Mouse (Mus musculus): ENCODE data around the gene Urgcp. TPM values are rescaled to one million over a fixed set of nuclear protein-coding genes. Genes with fewer than 3 reads are reported as not detected.

Gene Urgcp
- polyA plus RNA-seq, 1 experiment from 2014 or later: 19.3 TPM

DNA sequence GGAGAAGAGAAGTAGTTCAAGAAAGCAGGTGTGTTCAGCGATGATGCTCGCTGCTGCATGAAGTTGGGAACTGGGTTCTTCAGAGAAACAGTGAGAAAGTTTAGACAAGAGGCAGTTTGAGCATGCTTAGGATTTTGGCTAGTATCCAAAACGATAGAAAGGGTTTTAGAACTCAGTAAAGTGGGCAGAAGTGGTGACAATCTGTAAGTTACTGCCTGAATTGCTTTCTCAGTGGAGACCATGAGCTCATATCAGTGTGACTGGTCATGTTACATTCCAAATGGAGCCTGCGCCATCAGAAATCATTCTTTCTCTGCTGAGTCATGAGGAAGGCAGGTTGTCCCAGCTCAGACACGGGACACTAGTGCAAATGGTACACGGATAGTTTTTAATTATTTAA, 3.8 kb upstream of the Urgcp start:
- no peak for DNase-seq (ENCODE audit: extremely low spot score, low spot score)
- peaks cover 5% of the 10 kb centered on the region for H3K4me1 ChIP-seq
- H3K9me3 ChIP-seq: no peaks in the 10 kb centered on the region
- peaks cover 18% of the 10 kb centered on the region for H3K36me3 ChIP-seq (replicated peaks)
- H3K27ac ChIP-seq: no peak overlapping the region
- no peaks in the 10 kb centered on the region for H3K27me3 ChIP-seq (ENCODE audit: poor library complexity, severe bottlenecking)
- no peak overlapping the region for H3K4me3 ChIP-seq
- whole genome bisulfite sequencing: 93% methylated on average over 6 of the region's 6 CpGs

DNA sequence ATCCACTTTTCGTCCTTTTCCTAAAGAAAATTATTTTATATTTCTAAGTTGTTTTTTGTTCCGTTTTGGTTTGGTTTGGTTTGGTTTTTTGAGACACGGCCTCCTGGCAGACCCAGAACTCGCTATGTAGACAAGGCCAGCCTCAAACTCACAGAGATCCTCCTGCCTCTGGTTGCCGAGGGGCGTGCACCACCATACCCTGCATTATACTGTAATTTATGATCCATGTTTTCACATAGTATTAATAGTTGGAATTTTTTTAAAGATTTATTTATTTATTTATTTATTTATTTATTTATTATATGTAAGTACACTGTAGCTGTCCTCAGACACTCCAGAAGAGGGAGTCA, 432 bp upstream of the Urgcp start:
- H3K4me1 ChIP-seq: peaks cover 13% of the 10 kb centered on the region
- WGBS: 22% methylated on average over 6 of the region's 6 CpGs
- peak overlapping the region; percentile 76 for H3K4me3 ChIP-seq
- H3K9me3 ChIP-seq: no peaks in the 10 kb centered on the region
- H3K27me3 ChIP-seq (ENCODE audit: poor library complexity, severe bottlenecking): no peaks in the 10 kb centered on the region
- H3K36me3 ChIP-seq (replicated peaks): peaks cover 15% of the 10 kb centered on the region
- H3K27ac ChIP-seq: peak overlapping the region; percentile 96
- no peak for DNase-seq (ENCODE audit: extremely low spot score, low spot score)

DNA sequence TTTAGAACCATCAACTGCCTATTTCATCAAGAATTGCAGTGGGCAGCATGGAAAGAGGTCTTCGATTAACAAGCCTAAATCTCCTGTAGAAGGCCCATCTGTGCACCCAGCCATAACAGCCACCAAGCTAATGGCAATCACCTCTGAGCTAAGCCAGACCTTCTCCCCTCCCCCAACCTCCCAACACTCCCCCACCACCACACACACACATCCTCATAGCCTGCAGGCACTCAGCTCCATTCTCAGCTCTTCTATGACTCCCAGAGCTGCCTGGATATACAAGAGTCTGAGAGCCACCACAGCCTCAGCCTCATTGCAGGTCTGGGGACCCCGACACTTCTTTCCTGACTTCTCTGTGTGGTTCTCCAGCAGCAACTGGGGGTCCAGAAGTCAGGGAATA, 8.4 kb downstream of the Urgcp start:
- H3K4me1 ChIP-seq: 0 out of 2 replicates have a peak, but pooled peaks cover 3% of the 10 kb centered on the region
- H3K36me3 ChIP-seq (replicated peaks): peaks cover 41% of the 10 kb centered on the region
- WGBS: 90% methylated on average over 2 of the region's 2 CpGs
- no peak overlapping the region for H3K4me3 ChIP-seq
- DNase-seq (ENCODE audit: extremely low spot score, low spot score): no peak
- H3K27ac ChIP-seq: no peak overlapping the region
- H3K9me3 ChIP-seq: peaks cover 26% of the 10 kb centered on the region
- H3K27me3 ChIP-seq (ENCODE audit: poor library complexity, severe bottlenecking): no peaks in the 10 kb centered on the region

DNA sequence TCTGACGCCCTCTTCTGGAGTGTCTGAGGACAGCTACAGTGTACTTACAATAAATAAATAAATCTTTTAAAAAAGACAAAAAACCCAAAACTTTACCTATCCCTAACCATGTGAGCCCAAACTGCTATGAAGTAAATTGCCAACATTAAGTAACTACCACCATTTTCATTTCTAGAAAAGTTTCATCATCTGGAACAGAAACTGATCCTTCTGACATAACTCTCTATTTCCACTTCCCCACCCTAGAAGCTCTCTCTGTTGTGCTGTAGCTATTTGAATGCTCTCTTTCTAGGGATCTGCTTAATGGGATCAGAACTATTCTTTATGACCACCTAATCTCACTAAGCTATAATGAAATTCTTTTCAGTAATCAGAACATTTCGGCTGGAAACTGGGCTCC, 17.2 kb downstream of the Urgcp start:
- H3K36me3 ChIP-seq (replicated peaks): peaks cover 6% of the 10 kb centered on the region
- H3K4me1 ChIP-seq: peaks cover 13% of the 10 kb centered on the region
- no peak overlapping the region for H3K27ac ChIP-seq
- peaks cover 5% of the 10 kb centered on the region; the same call in 1 of the 2 replicates for H3K9me3 ChIP-seq
- no peak overlapping the region for H3K4me3 ChIP-seq
- no peak for DNase-seq (ENCODE audit: extremely low spot score, low spot score)
- H3K27me3 ChIP-seq (ENCODE audit: poor library complexity, severe bottlenecking): peaks cover 3% of the 10 kb centered on the region; the same call in 1 of the 2 replicates
- 81% methylated on average over 2 of the region's 2 CpGs for WGBS

DNA sequence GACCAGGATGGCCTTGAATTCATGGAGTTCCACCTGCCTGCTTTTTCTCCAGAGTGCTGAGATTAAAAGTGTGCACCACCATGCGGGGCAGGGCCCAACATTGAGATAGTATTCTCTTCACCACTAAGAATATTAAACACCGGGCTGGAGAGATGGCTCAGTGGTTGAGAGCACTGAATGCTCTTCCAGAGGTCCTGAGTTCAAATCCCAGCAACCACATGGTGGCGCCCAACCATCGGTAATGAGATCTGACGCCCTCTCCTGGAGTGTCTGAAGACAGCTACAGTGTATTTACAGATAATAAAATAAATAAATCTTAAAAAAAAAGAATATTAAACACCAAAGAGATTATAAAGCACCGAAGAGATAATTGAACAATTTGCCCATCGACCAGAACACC, 20.1 kb downstream of the Urgcp start:
- Histone ChIP-seq H3K27ac (no peak overlapping the region), H3K27me3 (ENCODE audit: poor library complexity, severe bottlenecking) (peaks cover 3% of the 10 kb centered on the region; the same call in 1 of the 2 replicates), H3K9me3 (no peaks in the 10 kb centered on the region), H3K4me3 (no peak overlapping the region), H3K36me3 (replicated peaks) (no peaks in the 10 kb centered on the region), H3K4me1 (peaks cover 13% of the 10 kb centered on the region)
- no peak for DNase-seq (ENCODE audit: extremely low spot score, low spot score)
- 75% methylated on average over 7 of the region's 7 CpGs for WGBS

DNA sequence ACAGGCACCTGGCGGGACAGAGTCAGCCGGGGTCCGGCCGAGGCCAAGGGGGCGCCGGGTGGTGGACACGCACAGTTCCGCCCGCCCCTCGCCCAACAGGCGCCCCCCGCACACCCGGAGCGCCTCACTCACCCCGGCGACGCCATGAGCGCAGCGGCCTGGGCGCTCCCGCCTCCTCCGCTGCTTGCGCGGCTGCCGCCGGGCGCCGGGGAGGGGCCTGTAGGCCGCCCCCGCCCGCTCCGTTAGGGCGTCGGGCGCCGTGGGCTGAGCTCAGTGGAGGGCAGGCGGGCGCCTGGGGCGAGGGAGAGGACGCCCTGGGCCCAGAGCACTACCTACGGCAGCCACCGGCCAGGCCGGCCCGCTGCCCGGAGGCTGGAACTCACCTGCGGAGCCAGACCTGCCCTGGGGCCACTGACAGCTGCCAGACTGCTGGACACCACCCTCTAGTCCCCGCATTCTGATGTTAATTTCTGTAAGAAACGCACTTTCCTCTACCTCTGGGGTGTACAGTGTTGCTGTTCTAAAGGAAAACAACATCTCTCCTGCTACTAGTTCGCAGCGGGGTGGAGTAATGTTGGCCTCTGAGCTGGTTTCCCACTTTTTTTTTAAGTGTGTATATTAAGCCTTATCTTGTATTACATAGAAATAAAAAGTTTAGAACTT, 21.1 kb downstream of the Urgcp start:
- Histone ChIP-seq H3K4me1 (peaks cover 13% of the 10 kb centered on the region), H3K27me3 (ENCODE audit: poor library complexity, severe bottlenecking) (peaks cover 3% of the 10 kb centered on the region; the same call in 1 of the 2 replicates), H3K27ac (peak overlapping the region; percentile 90), H3K4me3 (peak overlapping the region; percentile 91), H3K9me3 (no peaks in the 10 kb centered on the region), H3K36me3 (replicated peaks) (no peaks in the 10 kb centered on the region)
- under 1% methylated on average over 50 of the region's 50 CpGs for WGBS
- DNase-seq (ENCODE audit: extremely low spot score, low spot score): peak; percentile 55

DNA sequence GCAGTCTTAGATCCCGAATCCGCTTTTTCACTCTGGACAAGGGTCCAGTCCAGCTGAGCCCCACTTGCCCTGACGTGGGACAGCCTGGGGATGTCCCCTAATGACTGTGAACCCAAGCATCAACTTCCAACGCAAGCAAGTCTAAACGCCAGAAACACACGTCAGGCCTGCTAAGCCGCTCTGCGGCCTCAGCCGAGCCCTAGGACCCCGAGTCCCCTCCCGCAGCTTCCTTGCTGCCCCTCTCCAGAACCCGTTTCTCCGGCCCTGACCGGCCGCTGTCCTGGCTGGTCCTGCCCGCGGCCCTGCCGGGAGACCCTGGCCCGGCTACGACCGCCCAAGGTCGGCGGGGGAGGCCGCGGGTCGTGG, 21.6 kb downstream of the Urgcp start:
- peak overlapping the region; percentile 91 for H3K4me3 ChIP-seq
- H3K9me3 ChIP-seq: no peaks in the 10 kb centered on the region
- 3% methylated on average over 26 of the region's 26 CpGs for WGBS
- peaks cover 3% of the 10 kb centered on the region; the same call in 1 of the 2 replicates for H3K27me3 ChIP-seq (ENCODE audit: poor library complexity, severe bottlenecking)
- H3K4me1 ChIP-seq: peaks cover 13% of the 10 kb centered on the region
- no peaks in the 10 kb centered on the region for H3K36me3 ChIP-seq (replicated peaks)
- H3K27ac ChIP-seq: peak overlapping the region; percentile 90
- peak; percentile 49 for DNase-seq (ENCODE audit: extremely low spot score, low spot score)

DNA sequence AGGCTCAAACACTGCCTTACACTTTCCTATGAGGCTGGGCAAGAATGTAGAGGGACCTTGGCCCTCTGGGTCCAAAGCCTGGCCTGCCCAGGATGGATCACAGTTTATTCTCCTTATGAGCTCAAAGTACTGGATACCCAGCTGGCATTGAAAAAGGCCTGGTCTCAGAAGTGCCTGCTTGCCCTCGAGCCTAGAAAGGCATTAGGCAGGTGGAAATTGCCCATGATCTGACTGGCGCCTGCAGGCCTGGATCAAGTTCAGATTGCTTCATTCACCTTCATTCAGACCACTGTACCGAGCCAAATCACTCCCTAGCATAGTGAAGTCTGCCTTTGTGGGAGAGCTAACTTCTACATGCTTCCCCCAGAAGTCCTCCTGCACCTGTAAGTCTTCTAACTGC, 22.3 kb downstream of the Urgcp start:
- peaks cover 3% of the 10 kb centered on the region; the same call in 1 of the 2 replicates for H3K27me3 ChIP-seq (ENCODE audit: poor library complexity, severe bottlenecking)

DNA sequence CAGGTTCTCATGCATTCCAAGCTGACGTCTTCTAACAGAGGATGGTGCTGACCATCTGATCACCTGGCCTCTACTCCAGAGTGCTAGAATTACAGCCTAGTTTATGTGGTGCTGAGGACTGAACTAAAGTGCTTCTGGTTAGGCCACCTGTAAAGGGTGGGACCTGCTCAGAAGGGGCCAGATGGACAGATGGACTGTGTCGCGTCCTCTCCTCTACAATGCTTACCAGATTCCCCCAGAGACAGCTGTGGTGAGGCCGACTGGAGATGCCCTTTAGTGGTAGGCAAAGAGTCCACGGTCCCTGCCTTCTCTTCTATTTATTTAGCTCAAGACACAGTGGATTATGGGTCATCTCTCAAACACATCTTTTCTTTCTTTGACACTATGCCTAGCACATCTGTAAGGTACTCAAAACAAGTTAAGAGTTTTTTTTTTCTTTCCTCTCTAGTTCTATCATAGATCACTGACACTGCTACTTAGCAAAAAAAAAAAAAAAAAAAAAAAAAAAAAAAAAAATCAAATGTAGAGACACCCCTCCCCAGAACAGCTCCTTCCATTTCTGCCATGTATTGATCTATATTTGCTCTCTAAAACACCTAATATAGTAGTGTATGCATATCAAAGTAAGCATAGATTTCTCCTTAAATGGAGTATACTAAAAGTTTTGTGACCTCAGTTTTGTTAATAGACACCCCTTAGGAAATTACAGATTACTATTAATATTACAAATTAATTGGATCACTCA, 23.1 kb downstream of the Urgcp start:
- Histone ChIP-seq H3K27me3 (ENCODE audit: poor library complexity, severe bottlenecking) (peaks cover 3% of the 10 kb centered on the region; the same call in 1 of the 2 replicates), H3K4me3 (no peak overlapping the region), H3K9me3 (no peaks in the 10 kb centered on the region), H3K4me1 (peaks cover 13% of the 10 kb centered on the region), H3K36me3 (replicated peaks) (no peaks in the 10 kb centered on the region), H3K27ac (no peak overlapping the region)
- WGBS: 84% methylated on average over 5 of the region's 5 CpGs
- no peak for DNase-seq (ENCODE audit: extremely low spot score, low spot score)

More for the DNA sequence above, 22.3 kb downstream of the Urgcp start:
- H3K4me3 ChIP-seq: no peak overlapping the region
- H3K36me3 ChIP-seq (replicated peaks): no peaks in the 10 kb centered on the region
- H3K27ac ChIP-seq: no peak overlapping the region
- WGBS: 75% methylated on average over 3 of the region's 3 CpGs
- DNase-seq (ENCODE audit: extremely low spot score, low spot score): no peak
- peaks cover 13% of the 10 kb centered on the region for H3K4me1 ChIP-seq
- no peaks in the 10 kb centered on the region for H3K9me3 ChIP-seq

DNA sequence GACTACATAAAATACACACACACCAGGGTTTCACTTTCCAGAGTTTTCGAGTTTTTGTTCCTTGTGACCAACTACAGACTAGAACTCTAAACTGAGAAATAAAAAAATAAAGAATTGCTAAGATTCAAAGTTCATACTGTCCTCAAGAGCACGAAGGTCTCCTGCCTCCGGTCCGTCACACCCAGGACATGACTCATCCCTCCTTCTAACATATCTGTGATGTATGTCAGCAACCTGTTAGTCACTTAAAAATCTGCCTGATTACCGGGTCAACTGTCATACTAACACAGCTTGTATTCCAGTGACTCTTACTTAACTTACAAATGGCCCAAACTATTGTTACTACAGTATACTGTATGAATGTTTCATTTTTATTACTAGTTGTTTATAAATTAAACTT, 25.0 kb downstream of the Urgcp start:
- Histone ChIP-seq H3K27me3 (ENCODE audit: poor library complexity, severe bottlenecking) (peaks cover 3% of the 10 kb centered on the region; the same call in 1 of the 2 replicates), H3K36me3 (replicated peaks) (no peaks in the 10 kb centered on the region), H3K9me3 (no peaks in the 10 kb centered on the region), H3K4me1 (peaks cover 13% of the 10 kb centered on the region), H3K27ac (no peak overlapping the region), H3K4me3 (no peak overlapping the region)
- DNase-seq (ENCODE audit: extremely low spot score, low spot score): no peak
- WGBS: 94% methylated on average over 5 of the region's 5 CpGs

DNA sequence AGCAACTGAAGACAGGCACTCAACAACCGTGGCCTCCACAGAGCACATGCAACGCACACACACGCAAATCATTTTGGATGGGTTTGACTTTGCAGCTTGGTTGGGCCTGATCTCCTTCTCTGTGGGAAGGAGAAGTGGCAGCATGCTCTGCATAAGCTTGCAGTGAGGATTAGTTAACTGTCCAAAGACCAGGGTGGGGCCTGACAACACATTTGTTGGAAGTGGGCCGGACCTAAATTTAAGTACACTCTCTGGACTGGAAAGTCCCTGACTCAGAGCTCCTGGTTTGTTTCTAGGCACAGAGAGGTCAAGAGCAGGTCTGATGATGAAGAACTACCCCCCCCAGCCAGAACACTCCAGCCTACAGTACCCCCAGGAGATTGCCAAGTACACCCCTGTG, 27.9 kb downstream of the Urgcp start:
- H3K27me3 ChIP-seq (ENCODE audit: poor library complexity, severe bottlenecking): no peaks in the 10 kb centered on the region
- 96% methylated on average over 4 of the region's 4 CpGs for WGBS
- H3K9me3 ChIP-seq: no peaks in the 10 kb centered on the region
- H3K27ac ChIP-seq: no peak overlapping the region
- no peak for DNase-seq (ENCODE audit: extremely low spot score, low spot score)
- H3K4me3 ChIP-seq: no peak overlapping the region
- H3K36me3 ChIP-seq (replicated peaks): no peaks in the 10 kb centered on the region
- no peaks in the 10 kb centered on the region for H3K4me1 ChIP-seq

DNA sequence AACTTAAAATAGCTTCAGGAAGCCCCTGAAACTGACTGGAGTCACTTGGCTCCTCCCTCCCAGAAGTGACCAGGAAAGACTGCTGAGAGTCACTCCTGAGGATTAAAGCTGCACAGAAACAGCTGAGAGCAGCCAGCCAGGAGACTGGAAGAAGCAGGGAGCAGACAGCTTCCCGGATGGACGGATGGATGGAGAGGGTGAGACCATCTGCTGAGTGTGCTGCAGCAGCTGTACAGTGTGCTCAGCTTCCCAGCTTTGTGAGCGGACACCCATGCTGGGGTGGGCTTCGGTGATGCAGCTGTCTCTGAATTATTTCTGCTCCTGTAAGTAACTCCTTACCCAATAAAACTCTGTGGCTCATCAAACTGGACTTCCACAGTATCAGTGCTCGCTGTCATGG, 29.8 kb downstream of the Urgcp start:
- H3K4me3 ChIP-seq: no peak overlapping the region
- no peaks in the 10 kb centered on the region for H3K36me3 ChIP-seq (replicated peaks)
- H3K27ac ChIP-seq: no peak overlapping the region
- no peak for DNase-seq (ENCODE audit: extremely low spot score, low spot score)
- H3K9me3 ChIP-seq: no peaks in the 10 kb centered on the region
- no peaks in the 10 kb centered on the region for H3K27me3 ChIP-seq (ENCODE audit: poor library complexity, severe bottlenecking)
- H3K4me1 ChIP-seq: 0 out of 2 replicates have a peak, but pooled peaks cover 4% of the 10 kb centered on the region
- 77% methylated on average over 5 of the region's 5 CpGs for WGBS

DNA sequence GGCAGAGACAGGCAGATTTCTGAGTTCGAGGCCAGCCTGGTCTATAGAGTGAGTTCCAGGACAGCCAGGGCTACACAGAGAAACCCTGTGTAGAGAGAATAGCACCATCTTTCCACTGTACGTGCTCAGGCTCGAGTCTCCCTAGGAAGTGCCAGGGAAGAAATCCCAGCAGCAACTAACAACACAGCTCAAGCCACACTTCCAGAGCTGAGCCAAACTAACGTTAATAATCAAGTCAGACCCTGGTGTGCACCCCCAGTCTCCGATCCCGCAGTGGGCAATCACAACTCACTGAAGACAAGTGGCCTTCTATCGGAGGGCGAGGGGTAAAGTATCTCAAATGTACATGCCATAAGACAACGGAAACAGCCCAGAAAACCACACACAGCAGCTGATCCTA, 32.6 kb downstream of the Urgcp start:
- H3K4me1 ChIP-seq: 0 out of 2 replicates have a peak, but pooled peaks cover 4% of the 10 kb centered on the region
- WGBS: 92% methylated on average over 9 of the region's 9 CpGs
- H3K36me3 ChIP-seq (replicated peaks): peaks cover 2% of the 10 kb centered on the region; the same call in 1 of the 2 replicates
- H3K27ac ChIP-seq: no peak overlapping the region
- no peaks in the 10 kb centered on the region for H3K9me3 ChIP-seq
- H3K27me3 ChIP-seq (ENCODE audit: poor library complexity, severe bottlenecking): no peaks in the 10 kb centered on the region
- DNase-seq (ENCODE audit: extremely low spot score, low spot score): no peak
- no peak overlapping the region for H3K4me3 ChIP-seq
